Mouse (Mus musculus) cerebellum, adult 2 months (tissue): ENCODE results near the gene Uri1.

Experiments
- CTCF ChIP-seq: fragments of 200-500 bp; IDR thresholded peaks from 2 replicates; pipeline ENCODE4 v1.5.1; 2011; ENCODE audit warnings: low read depth, mild to moderate bottlenecking, control low read depth, low read length, moderate library complexity, borderline replicate concordance; ENCODE audit not compliant: insufficient read depth
- POLR2A ChIP-seq: fragments of 200-500 bp; IDR thresholded peaks from 2 replicates; pipeline ENCODE4 v1.6.1; 2011; ENCODE audit warnings: low read length, control low read depth, borderline replicate concordance; ENCODE audit not compliant: insufficient read depth

GRCm38 (mm10) chr7:37936459-37936858 is 86.9 kb downstream of the Uri1 start:
- no peak for TF ChIP-seq CTCF
- no peak for TF ChIP-seq POLR2A
